In genomic region chr7:31052251-31052635, GRCm38 (mm10) we compare ENCODE assay signal across 10 mouse cellular contexts. TPM values are rescaled to one million over a fixed set of nuclear protein-coding genes. Genes with fewer than 3 reads are reported as not detected.
A peak's percentile ranks its signal among the peaks of the same experiment; 100 is the strongest.
DNase-seq lines count a peak whose midpoint lies in the region; ATAC-seq lines count a peak whose summit lies in the region.
"Had no signal": no experiment of that assay in that cellular context is flagged by ENCODE, and none has a peak within 500 bp of the region (broad histone marks: within the 10 kb centered on the region; RNA-seq: fewer than 3 reads in every experiment).

No protein-coding gene starts in this region.

- peaks cover 36 to 55% of the 10 kb centered on the region in 2 experiments for H3K4me1 ChIP-seq in heart, embryonic 14.5 days (ENCODE audit: control insufficient read depth in 2 of 2, insufficient read depth in 2 of 2, low read length in 2 of 2)
- peaks cover 66% of the 10 kb centered on the region for H3K4me1 ChIP-seq in embryonic facial prominence, embryonic 12.5 days
- H3K4me1 ChIP-seq in hindbrain, embryonic 13.5 days (replicated peaks): peaks cover 58% of the 10 kb centered on the region
- H3K4me1 ChIP-seq in midbrain, embryonic 13.5 days (replicated peaks): peaks cover 54% of the 10 kb centered on the region

- H3K9me3 ChIP-seq in heart, embryonic 14.5 days (ENCODE audit: control insufficient read depth, low read length): no peaks in the 10 kb centered on the region
- H3K9me3 ChIP-seq in embryonic facial prominence, embryonic 12.5 days: no peaks in the 10 kb centered on the region
- H3K9me3 ChIP-seq in hindbrain, embryonic 13.5 days: no peaks in the 10 kb centered on the region
- no peaks in the 10 kb centered on the region for H3K9me3 ChIP-seq in midbrain, embryonic 13.5 days

- no peaks in the 10 kb centered on the region for H3K36me3 ChIP-seq in heart, embryonic 14.5 days (ENCODE audit: control insufficient read depth, insufficient read depth, low read length)
- no peaks in the 10 kb centered on the region for H3K36me3 ChIP-seq in embryonic facial prominence, embryonic 12.5 days
- H3K36me3 ChIP-seq in hindbrain, embryonic 13.5 days: no peaks in the 10 kb centered on the region
- H3K36me3 ChIP-seq in midbrain, embryonic 13.5 days: no peaks in the 10 kb centered on the region

- intact Hi-C loops in heart, postnatal 36 days (cut with DNase I): loop anchor here (5.0 kb wide), 1 partner anchor 95 kb away; the partner anchor contains the start of gene Usf2

- DNase-seq in heart, postnatal 36 days: no peak
- DNase-seq in adrenal gland, adult 2 months: no peak
- no peak for DNase-seq in thymus, postnatal 0 days (ENCODE audit: low spot score)
- DNase-seq: kidney, adult 2 months; lung, postnatal 14 days had no signal

- no peak for ATAC-seq in heart, embryonic 14.5 days (ENCODE audit: insufficient number of reproducible peaks, insufficient read depth, low FRiP score, low read depth)
- no peak for ATAC-seq in embryonic facial prominence, embryonic 12.5 days (ENCODE audit: insufficient number of reproducible peaks, insufficient read depth, low FRiP score, low TSS enrichment)
- no peak for ATAC-seq in hindbrain, embryonic 13.5 days (ENCODE audit: low FRiP score)
- ATAC-seq in midbrain, embryonic 13.5 days: no peak
- ATAC-seq in granulocyte monocyte progenitor cell, adult 5-6 weeks (replicated peaks; ENCODE audit: poor library complexity, severe bottlenecking): no peak

- peak overlapping the region; percentile 69 for H3K4me2 ChIP-seq in heart, embryonic 14.5 days (ENCODE audit: low read length)
- peak overlapping the region; percentile 56 for H3K4me2 ChIP-seq in embryonic facial prominence, embryonic 12.5 days (replicated peaks)
- peak overlapping the region; percentile 62 for H3K4me2 ChIP-seq in hindbrain, embryonic 13.5 days
- peak overlapping the region; percentile 61 for H3K4me2 ChIP-seq in midbrain, embryonic 13.5 days (replicated peaks)

- 14% methylated on average over 22 of the region's 22 CpGs for WGBS in heart, embryonic 14.5 days
- WGBS in embryonic facial prominence, embryonic 12.5 days: 2% methylated on average over 22 of the region's 22 CpGs
- WGBS in hindbrain, embryonic 13.5 days: 2% methylated on average over 22 of the region's 22 CpGs
- 2% methylated on average over 22 of the region's 22 CpGs for WGBS in midbrain, embryonic 13.5 days

- peak overlapping the region; percentile 17 to 51 for H3K4me3 ChIP-seq in heart, embryonic 14.5 days (ENCODE audit: control insufficient read depth in 1 of 2, insufficient read depth in 1 of 2, low read depth in 1 of 2, low read length in 2 of 2)
- H3K4me3 ChIP-seq in embryonic facial prominence, embryonic 12.5 days: peak overlapping the region; percentile 24
- H3K4me3 ChIP-seq in hindbrain, embryonic 13.5 days: peak overlapping the region; percentile 24
- peak overlapping the region; percentile 40 for H3K4me3 ChIP-seq in midbrain, embryonic 13.5 days (replicated peaks)

- peaks cover 34% of the 10 kb centered on the region for H3K27me3 ChIP-seq in heart, embryonic 14.5 days (ENCODE audit: control insufficient read depth, insufficient read depth, low read length)
- peaks cover 63% of the 10 kb centered on the region for H3K27me3 ChIP-seq in embryonic facial prominence, embryonic 12.5 days
- H3K27me3 ChIP-seq in hindbrain, embryonic 13.5 days: peaks cover 69% of the 10 kb centered on the region
- H3K27me3 ChIP-seq in midbrain, embryonic 13.5 days: peaks cover 66% of the 10 kb centered on the region

- H3K27ac ChIP-seq in heart, embryonic 14.5 days (replicated peaks in 1 of 2; ENCODE audit: control insufficient read depth in 1 of 2, insufficient read depth in 1 of 2, low read depth in 2 of 2, low read length in 2 of 2): 0 out of 4 replicates have a peak overlapping the region, but pooled peaks of 1 of the 2 experiments have one; percentile 33
- no peak overlapping the region for H3K27ac ChIP-seq in embryonic facial prominence, embryonic 12.5 days
- H3K27ac ChIP-seq in hindbrain, embryonic 13.5 days: no peak overlapping the region
- no peak overlapping the region for H3K27ac ChIP-seq in midbrain, embryonic 13.5 days

- H3K9ac ChIP-seq in heart, embryonic 14.5 days (ENCODE audit: low read length): peak overlapping the region; percentile 81
- no peak overlapping the region for H3K9ac ChIP-seq in embryonic facial prominence, embryonic 12.5 days
- H3K9ac ChIP-seq in hindbrain, embryonic 13.5 days: peak overlapping the region; percentile 39
- no peak overlapping the region for H3K9ac ChIP-seq in midbrain, embryonic 13.5 days (replicated peaks)

RNA-seq across cellular contexts. Expression of gene Fxyd7, which starts 1.0 kb away (rescaled TPM):
- 1.6 and 1.9 TPM in 2 replicates for polyA plus RNA-seq in heart, embryonic 14.5 days (2014; fragmentation: Nextera tagmentation; extraction: Ambion mirVana)
- 1 to 10 TPM in 1 of 2 experiments, under 1 TPM in 1; 0.41 to 1.1 TPM for total RNA-seq in heart, postnatal 36 days (2021)
- polyA plus RNA-seq in embryonic facial prominence, embryonic 12.5 days (2016; fragmentation: Nextera tagmentation; extraction: Ambion mirVana): 26.0 and 36.0 TPM in 2 replicates
- 108 and 116 TPM in 2 replicates for polyA plus RNA-seq in hindbrain, embryonic 13.5 days (2015; fragmentation: Nextera tagmentation; extraction: Ambion mirVana)
- polyA plus RNA-seq in midbrain, embryonic 13.5 days (2015; fragmentation: Nextera tagmentation; extraction: Ambion mirVana): 49.2 and 50.8 TPM in 2 replicates
- 1 to 10 TPM; 1.3 to 1.4 TPM for total RNA-seq in adrenal gland, adult 2 months (2021)
- 4.4 and 9.9 TPM in 2 replicates for polyA plus RNA-seq in adrenal gland, adult 2 months (2012; rRNA removed)
- 0.35 and 0.48 TPM in 2 replicates for polyA plus RNA-seq in thymus, postnatal 0 days (2015; fragmentation: Nextera tagmentation; extraction: Ambion mirVana)
- total RNA-seq in granulocyte monocyte progenitor cell, adult 5-6 weeks (2014; fragmentation: Nextera tagmentation): not detected in 2 replicates
- total RNA-seq in granulocyte monocyte progenitor cell, adult 5-6 weeks (2017): not detected in 2 replicates

RNA-seq across cellular contexts. Expression of gene Fxyd1, which starts 4.8 kb away (rescaled TPM):
- polyA plus RNA-seq in heart, embryonic 14.5 days (2014; fragmentation: Nextera tagmentation; extraction: Ambion mirVana): 1,215 and 1,293 TPM in 2 replicates
- total RNA-seq in heart, postnatal 36 days (2021): 100 to 1,000 TPM; 863 to 996 TPM
- polyA plus RNA-seq in embryonic facial prominence, embryonic 12.5 days (2016; fragmentation: Nextera tagmentation; extraction: Ambion mirVana): 24.2 and 31.1 TPM in 2 replicates
- 27.3 and 30.6 TPM in 2 replicates for polyA plus RNA-seq in hindbrain, embryonic 13.5 days (2015; fragmentation: Nextera tagmentation; extraction: Ambion mirVana)
- 5.2 and 5.6 TPM in 2 replicates for polyA plus RNA-seq in midbrain, embryonic 13.5 days (2015; fragmentation: Nextera tagmentation; extraction: Ambion mirVana)
- total RNA-seq in adrenal gland, adult 2 months (2021): 100 to 1,000 TPM; 307 to 317 TPM
- polyA plus RNA-seq in adrenal gland, adult 2 months (2012; rRNA removed): 480 and 501 TPM in 2 replicates
- 12.2 and 19.1 TPM in 2 replicates for polyA plus RNA-seq in thymus, postnatal 0 days (2015; fragmentation: Nextera tagmentation; extraction: Ambion mirVana)
- not detected in 2 replicates for total RNA-seq in granulocyte monocyte progenitor cell, adult 5-6 weeks (2014; fragmentation: Nextera tagmentation)
- total RNA-seq in granulocyte monocyte progenitor cell, adult 5-6 weeks (2017): not detected in 2 replicates

RNA-seq across cellular contexts. Expression of gene Lgi4, which starts 6.9 kb away (rescaled TPM):
- not detected in 2 replicates for polyA plus RNA-seq in heart, embryonic 14.5 days (2014; fragmentation: Nextera tagmentation; extraction: Ambion mirVana)
- total RNA-seq in heart, postnatal 36 days (2021): 1 to 10 TPM; 3.6 to 5.2 TPM
- 1.5 and 2.0 TPM in 2 replicates for polyA plus RNA-seq in embryonic facial prominence, embryonic 12.5 days (2016; fragmentation: Nextera tagmentation; extraction: Ambion mirVana)
- polyA plus RNA-seq in hindbrain, embryonic 13.5 days (2015; fragmentation: Nextera tagmentation; extraction: Ambion mirVana): 1.1 and 1.6 TPM in 2 replicates
- 0.16 and 0.30 TPM in 2 replicates for polyA plus RNA-seq in midbrain, embryonic 13.5 days (2015; fragmentation: Nextera tagmentation; extraction: Ambion mirVana)
- total RNA-seq in adrenal gland, adult 2 months (2021): 1 to 10 TPM; 2.2 to 6.5 TPM
- polyA plus RNA-seq in adrenal gland, adult 2 months (2012; rRNA removed): 3.3 and 6.2 TPM in 2 replicates
- polyA plus RNA-seq in thymus, postnatal 0 days (2015; fragmentation: Nextera tagmentation; extraction: Ambion mirVana): 0.04 and 0.14 TPM in 2 replicates
- total RNA-seq in granulocyte monocyte progenitor cell, adult 5-6 weeks (2014; fragmentation: Nextera tagmentation): not detected in 2 replicates
- not detected in 2 replicates for total RNA-seq in granulocyte monocyte progenitor cell, adult 5-6 weeks (2017)

RNA-seq across cellular contexts. Expression of gene Fxyd5, which starts 10.0 kb away (rescaled TPM):
- 34.3 and 36.1 TPM in 2 replicates for polyA plus RNA-seq in heart, embryonic 14.5 days (2014; fragmentation: Nextera tagmentation; extraction: Ambion mirVana)
- total RNA-seq in heart, postnatal 36 days (2021): 10 to 100 TPM; 29.3 to 30.8 TPM
- polyA plus RNA-seq in embryonic facial prominence, embryonic 12.5 days (2016; fragmentation: Nextera tagmentation; extraction: Ambion mirVana): 11.0 and 13.6 TPM in 2 replicates
- 13.0 and 20.0 TPM in 2 replicates for polyA plus RNA-seq in hindbrain, embryonic 13.5 days (2015; fragmentation: Nextera tagmentation; extraction: Ambion mirVana)
- 10.3 and 11.7 TPM in 2 replicates for polyA plus RNA-seq in midbrain, embryonic 13.5 days (2015; fragmentation: Nextera tagmentation; extraction: Ambion mirVana)
- total RNA-seq in adrenal gland, adult 2 months (2021): 100 to 1,000 TPM in 1 of 2 experiments, 10 to 100 TPM in 1; 61.4 to 112 TPM
- 51.0 and 53.5 TPM in 2 replicates for polyA plus RNA-seq in adrenal gland, adult 2 months (2012; rRNA removed)
- polyA plus RNA-seq in thymus, postnatal 0 days (2015; fragmentation: Nextera tagmentation; extraction: Ambion mirVana): 113 and 125 TPM in 2 replicates
- 332 and 404 TPM in 2 replicates for total RNA-seq in granulocyte monocyte progenitor cell, adult 5-6 weeks (2014; fragmentation: Nextera tagmentation)
- 209 and 277 TPM in 2 replicates for total RNA-seq in granulocyte monocyte progenitor cell, adult 5-6 weeks (2017)

RNA-seq across cellular contexts. Expression of gene Fxyd3, which starts 24.3 kb away (rescaled TPM):
- 0.58 and 0.82 TPM in 2 replicates for polyA plus RNA-seq in heart, embryonic 14.5 days (2014; fragmentation: Nextera tagmentation; extraction: Ambion mirVana)
- 1 to 10 TPM; 1.1 to 2.3 TPM for total RNA-seq in heart, postnatal 36 days (2021)
- polyA plus RNA-seq in embryonic facial prominence, embryonic 12.5 days (2016; fragmentation: Nextera tagmentation; extraction: Ambion mirVana): 16.6 and 19.2 TPM in 2 replicates
- 0.79 and 1.3 TPM in 2 replicates for polyA plus RNA-seq in hindbrain, embryonic 13.5 days (2015; fragmentation: Nextera tagmentation; extraction: Ambion mirVana)
- 0.47 TPM in 1 of 2 replicates, not detected in the other for polyA plus RNA-seq in midbrain, embryonic 13.5 days (2015; fragmentation: Nextera tagmentation; extraction: Ambion mirVana)
- 1 to 10 TPM; 1.3 to 3.4 TPM for total RNA-seq in adrenal gland, adult 2 months (2021)
- polyA plus RNA-seq in adrenal gland, adult 2 months (2012; rRNA removed): 0.04 and 0.73 TPM in 2 replicates
- 78.3 and 79.5 TPM in 2 replicates for polyA plus RNA-seq in thymus, postnatal 0 days (2015; fragmentation: Nextera tagmentation; extraction: Ambion mirVana)
- not detected in 2 replicates for total RNA-seq in granulocyte monocyte progenitor cell, adult 5-6 weeks (2014; fragmentation: Nextera tagmentation)
- not detected in 2 replicates for total RNA-seq in granulocyte monocyte progenitor cell, adult 5-6 weeks (2017)

Comparison
In these comparisons a context has a peak if more than half of its experiments do, and no peak if none do; other contexts are left out.
1. H3K9ac ChIP-seq: peak in heart, embryonic 14.5 days (single experiment) and hindbrain, embryonic 13.5 days (single experiment); none in embryonic facial prominence, embryonic 12.5 days (single experiment) and midbrain, embryonic 13.5 days (single experiment).
2. RNA of gene Fxyd1, which starts 4.8 kb away (polyA plus RNA-seq): 1,215 to 1,293 TPM in heart, embryonic 14.5 days and 480 to 501 TPM in adrenal gland, adult 2 months; 24.2 to 31.1 TPM in embryonic facial prominence, embryonic 12.5 days, 27.3 to 30.6 TPM in hindbrain, embryonic 13.5 days, 12.2 to 19.1 TPM in thymus, postnatal 0 days and 5.2 to 5.6 TPM in midbrain, embryonic 13.5 days; every median in the first group is over 10 times any median in the second.
3. Peak in every context shown above with its lines, with median percentiles within 50 percentile points of each other: H3K4me2 ChIP-seq and H3K4me3 ChIP-seq.